Mouse (Mus musculus) embryonic fibroblast, embryonic 13.5 days (primary cell): ENCODE data around the gene Sp6.

Experiments
- CTCF ChIP-seq: IDR thresholded peaks from 2 replicates; pipeline ENCODE4 v1.5.1; 2011; ENCODE audit warnings: mild to moderate bottlenecking, control low read depth, low read length, moderate library complexity, borderline replicate concordance; ENCODE audit not compliant: insufficient read depth
- POLR2A ChIP-seq: IDR thresholded peaks from 2 replicates; pipeline ENCODE4 v1.6.1; 2011; ENCODE audit warnings: low read depth, mild to moderate bottlenecking, control low read depth, low read length, moderate library complexity

GRCm38 (mm10) chr11:97031977-97032376, 18.8 kb downstream of the Sp6 start:
- TF ChIP-seq CTCF (no peak), POLR2A (no peak)
